Mouse (Mus musculus) testis, adult 2 months (tissue): Measurements from ENCODE around the gene Lbr. TPM values are rescaled to one million over a fixed set of nuclear protein-coding genes. Genes with fewer than 3 reads are reported as not detected.

ENCODE experiments used
- H3K27ac ChIP-seq: fragments of 200-500 bp; 2 replicates; pipeline ENCODE4 v1.5.1; 2012; ENCODE audit warnings: low read depth, low read length; ENCODE audit not compliant: control insufficient read depth, insufficient read depth
- H3K27me3 ChIP-seq: fragments of 200-500 bp; 2 replicates; pipeline ENCODE4 v1.6.1; 2012; ENCODE audit warnings: mild to moderate bottlenecking, low read length, moderate library complexity; ENCODE audit not compliant: control insufficient read depth, insufficient read depth
- H3K36me3 ChIP-seq: fragments of 200-500 bp; 2 replicates; pipeline ENCODE4 v1.6.1; 2012; ENCODE audit warnings: mild to moderate bottlenecking, low read length; ENCODE audit not compliant: control insufficient read depth, insufficient read depth
- H3K4me1 ChIP-seq: fragments of 200-500 bp; 2 replicates; pipeline ENCODE4 v1.6.1; 2012; ENCODE audit warnings: low read length; ENCODE audit not compliant: control insufficient read depth, insufficient read depth
- H3K4me3 ChIP-seq: fragments of 200-500 bp; 2 replicates; pipeline ENCODE4 v1.5.1; 2012; ENCODE audit warnings: low read depth, mild to moderate bottlenecking, low read length, moderate library complexity, mixed read lengths; ENCODE audit not compliant: control insufficient read depth
- CTCF ChIP-seq: fragments of 200-500 bp; IDR thresholded peaks from 2 replicates; pipeline ENCODE4 v1.5.1; 2012; ENCODE audit warnings: low read depth, mild to moderate bottlenecking, inconsistent platforms, low read length, moderate library complexity; ENCODE audit not compliant: control insufficient read depth, insufficient read depth, insufficient replicate concordance
- POLR2A ChIP-seq: fragments of 200-500 bp; IDR thresholded peaks from 2 replicates; pipeline ENCODE4 v1.6.1; 2012; ENCODE audit warnings: low read depth, mild to moderate bottlenecking, inconsistent platforms, low read length, moderate library complexity; ENCODE audit not compliant: control insufficient read depth
- polyA plus RNA-seq: library from polyadenylated mRNA; depleted of rRNA; stranded (reverse); fragments of >200 nt; gene quantifications from 2 replicates; pipeline ENCODE4 v1.2.3, GENCODE M21; 2012; rRNA removed

The Lbr gene
- polyA plus RNA-seq, 1 experiment, result 14.2 TPM

GRCm38 (mm10) chr1:181776541-181776940 lies 66.3 kb downstream of the Lbr start:
- H3K4me3 ChIP-seq, result no peak overlapping the region
- no peaks in the 10 kb centered on the region for H3K36me3 ChIP-seq
- no peak overlapping the region for H3K27ac ChIP-seq
- no peaks in the 10 kb centered on the region for H3K4me1 ChIP-seq
- TF ChIP-seq POLR2A (no peak), CTCF (no peak)
- no peaks in the 10 kb centered on the region for H3K27me3 ChIP-seq

GRCm38 (mm10) chr1:181771871-181772270 lies 71.0 kb downstream of the Lbr start:
- Histone ChIP-seq H3K36me3 (no peaks in the 10 kb centered on the region), H3K4me1 (no peaks in the 10 kb centered on the region), H3K27me3 (no peaks in the 10 kb centered on the region), H3K4me3 (no peak overlapping the region), H3K27ac (no peak overlapping the region)
- TF ChIP-seq CTCF, result no peak
- TF ChIP-seq POLR2A, result no peak

GRCm38 (mm10) chr1:181769392-181769791 lies 73.5 kb downstream of the Lbr start:
- no peak overlapping the region for H3K27ac ChIP-seq
- no peaks in the 10 kb centered on the region for H3K27me3 ChIP-seq
- TF ChIP-seq CTCF (peak; percentile 85), POLR2A (no peak)
- peak overlapping the region; percentile 35; the same call in 1 of the 2 replicates for H3K4me3 ChIP-seq
- no peaks in the 10 kb centered on the region; the same call in 1 of the 2 replicates for H3K36me3 ChIP-seq
- H3K4me1 ChIP-seq, result no peaks in the 10 kb centered on the region

Other genes with a start within 250 kb of the Lbr start
- 50.5 and 54.0 TPM in 2 replicates for gene Enah, start 176.9 kb upstream of the Lbr start, polyA plus RNA-seq